Mouse (Mus musculus): ENCODE measurements at regions not wholly inside any gene's neighbourhood (a gene's known extent, or its start where the extent isn't known, plus 50 kb on each side); places are given as distances from the start of the nearest gene placed in this dataset.

- no peaks in the 10 kb centered on the region for H3K27me3 ChIP-seq (replicated peaks; ENCODE audit: low read depth, poor library complexity, severe bottlenecking)
- 42% methylated on average over 3 of the region's 3 CpGs for WGBS
- H3K27ac ChIP-seq (replicated peaks) = peak overlapping the region; percentile 35; the same call in 1 of the 2 replicates
- H3K9me3 ChIP-seq = no peaks in the 10 kb centered on the region
- no peak overlapping the region for H3K4me3 ChIP-seq
- H3K4me1 ChIP-seq = peaks cover 13% of the 10 kb centered on the region
- no peaks in the 10 kb centered on the region for H3K36me3 ChIP-seq (replicated peaks)
- DNase-seq (ENCODE audit: low spot score) = no peak
Measured at GRCm38 (mm10) chr6:140148138-140148537, 106.9 kb upstream of the Plcz1 start.

DNA sequence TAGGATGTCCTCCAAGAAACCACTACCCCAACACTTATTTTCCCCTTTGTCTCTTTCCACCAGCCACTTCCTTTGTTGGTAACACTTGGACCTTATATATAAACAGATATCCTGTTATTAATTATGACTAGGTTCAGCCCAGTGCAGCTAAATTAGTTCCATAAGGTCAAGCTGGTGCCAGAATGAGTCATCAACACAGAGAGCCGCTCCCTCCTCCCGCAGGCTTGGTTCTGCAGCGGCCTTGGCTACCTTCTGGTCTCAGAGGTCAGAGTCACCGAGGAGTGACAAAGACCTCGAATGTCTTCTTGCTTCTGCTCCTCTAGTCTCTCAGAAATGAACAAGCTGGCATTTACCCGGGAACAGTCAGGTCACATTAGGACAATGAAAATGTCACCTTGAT is 106.5 kb upstream of the Plcz1 start:
- H3K9me3 ChIP-seq = no peaks in the 10 kb centered on the region
- H3K36me3 ChIP-seq (replicated peaks) = no peaks in the 10 kb centered on the region
- peaks cover 13% of the 10 kb centered on the region for H3K4me1 ChIP-seq
- H3K27me3 ChIP-seq (replicated peaks; ENCODE audit: low read depth, poor library complexity, severe bottlenecking) = no peaks in the 10 kb centered on the region
- H3K4me3 ChIP-seq = no peak overlapping the region
- H3K27ac ChIP-seq (replicated peaks) = no peak overlapping the region
- DNase-seq (ENCODE audit: low spot score) = peak; percentile 14
- 46% methylated on average over 6 of the region's 6 CpGs for WGBS

DNA sequence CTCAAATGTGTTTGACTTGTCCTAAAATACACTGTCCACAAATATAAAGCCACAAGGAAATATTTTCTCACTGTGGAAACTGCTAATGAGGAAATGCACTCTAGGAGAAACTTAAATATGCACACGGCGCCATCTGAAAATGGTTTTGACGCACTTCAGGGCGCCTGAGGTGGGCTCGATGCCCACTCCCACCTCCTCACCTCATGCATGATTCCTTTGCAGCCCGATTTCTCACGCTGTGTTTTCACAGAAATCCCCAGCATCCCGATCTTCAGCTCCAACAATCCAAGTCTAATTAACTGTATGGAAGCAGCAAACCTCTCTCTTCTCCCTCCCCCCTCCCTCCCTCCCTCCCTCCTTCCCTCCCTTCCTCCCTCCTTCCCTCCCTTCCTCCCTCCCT is 92.5 kb upstream of the Plcz1 start:
- no peaks in the 10 kb centered on the region for H3K9me3 ChIP-seq
- H3K4me3 ChIP-seq = no peak overlapping the region
- no peaks in the 10 kb centered on the region for H3K4me1 ChIP-seq
- H3K27me3 ChIP-seq (replicated peaks; ENCODE audit: low read depth, poor library complexity, severe bottlenecking) = no peaks in the 10 kb centered on the region
- no peak overlapping the region for H3K27ac ChIP-seq (replicated peaks)
- 86% methylated on average over 8 of the region's 8 CpGs for WGBS
- no peaks in the 10 kb centered on the region for H3K36me3 ChIP-seq (replicated peaks)
- DNase-seq (ENCODE audit: low spot score) = no peak

DNA sequence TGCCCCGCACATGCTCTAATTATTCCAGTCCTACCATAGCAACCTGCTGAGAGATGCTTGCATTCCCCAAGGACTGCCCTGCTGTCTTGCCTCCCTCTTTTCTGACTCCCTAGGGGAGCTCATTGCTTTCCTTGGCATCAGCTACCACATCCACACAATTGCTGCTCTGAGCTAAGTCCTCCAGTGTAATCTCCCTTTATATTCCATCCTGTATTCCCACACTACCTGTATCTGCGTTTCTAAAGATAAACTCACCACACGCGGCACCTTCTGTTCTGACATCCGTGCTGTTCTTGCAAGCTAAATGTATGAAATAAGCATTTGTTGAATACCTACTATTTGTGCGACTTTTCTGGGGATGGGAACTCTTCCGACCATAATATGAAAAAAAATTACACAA is 85.4 kb upstream of the Plcz1 start:
- H3K27me3 ChIP-seq (replicated peaks; ENCODE audit: low read depth, poor library complexity, severe bottlenecking) = no peaks in the 10 kb centered on the region
- H3K9me3 ChIP-seq = peaks cover 5% of the 10 kb centered on the region; the same call in 1 of the 2 replicates
- no peak overlapping the region for H3K27ac ChIP-seq (replicated peaks)
- H3K36me3 ChIP-seq (replicated peaks) = no peaks in the 10 kb centered on the region
- WGBS = 91% methylated on average over 7 of the region's 7 CpGs
- no peak overlapping the region for H3K4me3 ChIP-seq
- no peak for DNase-seq (ENCODE audit: low spot score)
- H3K4me1 ChIP-seq = no peaks in the 10 kb centered on the region

GRCm38 (mm10) chr6:140114024-140114423 is 72.8 kb upstream of the Plcz1 start:
- 86% methylated on average over 2 of the region's 2 CpGs for WGBS
- H3K27ac ChIP-seq (replicated peaks) = no peak overlapping the region
- H3K36me3 ChIP-seq (replicated peaks) = no peaks in the 10 kb centered on the region
- no peak for DNase-seq (ENCODE audit: low spot score)
- no peaks in the 10 kb centered on the region for H3K27me3 ChIP-seq (replicated peaks; ENCODE audit: low read depth, poor library complexity, severe bottlenecking)
- no peak overlapping the region for H3K4me3 ChIP-seq
- H3K4me1 ChIP-seq = no peaks in the 10 kb centered on the region
- H3K9me3 ChIP-seq = 0 out of 2 replicates have a peak, but pooled peaks cover 2% of the 10 kb centered on the region

DNA sequence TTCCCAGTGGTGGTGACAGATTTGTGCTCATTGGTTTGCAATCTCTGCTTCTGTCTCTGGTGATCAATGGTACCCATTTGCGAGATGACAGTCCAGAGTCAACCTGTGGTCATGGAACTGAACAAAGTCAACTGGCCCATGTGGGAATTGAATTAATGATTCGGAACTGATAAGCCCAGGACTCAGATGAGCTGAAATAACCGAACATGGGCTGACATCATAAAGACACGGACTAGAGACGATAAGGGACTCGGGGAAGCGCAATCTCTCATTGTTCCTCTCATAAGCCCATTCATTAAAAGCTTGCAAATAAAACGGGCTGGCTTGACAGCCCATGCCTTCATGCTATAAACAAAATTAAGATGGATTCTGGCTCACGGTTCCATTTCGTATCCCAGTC is 70.8 kb upstream of the Plcz1 start:
- DNase-seq (ENCODE audit: low spot score) = no peak
- Histone ChIP-seq H3K36me3 (replicated peaks) (no peaks in the 10 kb centered on the region), H3K4me1 (no peaks in the 10 kb centered on the region), H3K27ac (replicated peaks) (no peak overlapping the region), H3K9me3 (0 out of 2 replicates have a peak, but pooled peaks cover 2% of the 10 kb centered on the region), H3K4me3 (no peak overlapping the region), H3K27me3 (replicated peaks; ENCODE audit: low read depth, poor library complexity, severe bottlenecking) (no peaks in the 10 kb centered on the region)
- 93% methylated on average over 10 of the region's 10 CpGs for WGBS

DNA sequence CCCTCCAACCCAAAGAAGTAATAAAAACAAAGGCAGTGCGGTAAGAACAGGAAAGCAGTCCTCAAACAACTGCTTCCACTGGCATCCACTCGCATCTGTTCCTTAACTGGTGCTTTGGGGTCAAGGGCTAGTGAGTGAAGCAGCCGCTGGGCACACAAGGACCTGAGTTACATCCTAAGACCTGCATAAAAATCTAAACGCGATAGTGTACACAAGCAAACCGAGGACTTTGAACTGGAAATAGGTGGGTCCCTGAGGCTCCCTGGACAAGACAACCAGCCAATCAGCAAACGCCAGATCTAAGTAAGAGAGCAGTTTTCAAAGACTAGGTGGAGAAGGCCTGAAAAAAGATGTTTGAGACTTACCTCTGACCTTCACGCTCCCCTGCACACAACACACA is 66.8 kb upstream of the Plcz1 start:
- no peaks in the 10 kb centered on the region for H3K36me3 ChIP-seq (replicated peaks)
- no peaks in the 10 kb centered on the region for H3K9me3 ChIP-seq
- H3K27me3 ChIP-seq (replicated peaks; ENCODE audit: low read depth, poor library complexity, severe bottlenecking) = no peaks in the 10 kb centered on the region
- H3K4me3 ChIP-seq = no peak overlapping the region
- no peak overlapping the region for H3K27ac ChIP-seq (replicated peaks)
- no peak for DNase-seq (ENCODE audit: low spot score)
- H3K4me1 ChIP-seq = no peaks in the 10 kb centered on the region
- WGBS = 72% methylated on average over 8 of the region's 8 CpGs

DNA sequence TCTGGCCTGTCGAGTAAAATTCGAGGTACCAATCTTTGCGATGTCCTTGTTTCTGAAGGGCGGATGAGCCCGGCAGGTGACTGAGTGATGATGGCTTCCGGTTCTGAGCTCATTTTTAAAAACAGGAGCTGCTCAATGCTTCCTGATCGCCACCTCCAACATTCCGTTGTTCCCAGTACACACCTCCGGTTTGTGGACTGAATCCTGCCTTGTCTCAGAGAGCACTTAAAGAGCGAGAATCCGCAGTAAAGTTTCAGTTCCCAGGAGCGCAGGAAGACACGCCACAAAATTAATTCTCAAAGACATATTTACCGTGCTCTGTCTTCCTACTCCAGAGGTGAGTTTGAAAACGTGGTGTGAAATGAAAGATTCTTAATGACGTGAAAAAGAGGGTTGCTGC is 66.4 kb upstream of the Plcz1 start:
- no peak overlapping the region for H3K27ac ChIP-seq (replicated peaks)
- 90% methylated on average over 16 of the region's 16 CpGs for WGBS
- DNase-seq (ENCODE audit: low spot score) = no peak
- H3K9me3 ChIP-seq = no peaks in the 10 kb centered on the region
- H3K4me1 ChIP-seq = no peaks in the 10 kb centered on the region
- no peaks in the 10 kb centered on the region for H3K27me3 ChIP-seq (replicated peaks; ENCODE audit: low read depth, poor library complexity, severe bottlenecking)
- no peak overlapping the region for H3K4me3 ChIP-seq
- H3K36me3 ChIP-seq (replicated peaks) = no peaks in the 10 kb centered on the region

DNA sequence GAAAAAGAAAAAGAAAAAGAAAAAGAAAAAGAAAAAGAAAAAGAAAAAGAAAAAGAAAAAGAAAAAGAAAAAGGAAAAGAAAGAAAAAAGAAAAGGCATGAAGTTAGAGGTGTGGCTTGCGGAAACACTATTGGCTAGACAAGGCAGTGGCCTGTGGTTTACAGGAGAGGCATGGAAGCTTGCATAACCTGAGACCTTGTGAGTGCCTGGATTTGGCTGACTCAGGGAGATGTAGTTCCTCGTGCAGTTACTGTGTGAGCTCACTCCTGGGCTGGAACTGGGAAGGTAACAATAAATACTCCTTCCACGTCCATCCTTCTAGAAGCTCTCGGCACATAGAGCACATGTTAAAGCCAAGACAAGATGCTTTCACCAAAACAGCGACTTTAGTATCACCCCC is 64.9 kb upstream of the Plcz1 start:
- WGBS = 87% methylated on average over 5 of the region's 5 CpGs
- Histone ChIP-seq H3K9me3 (no peaks in the 10 kb centered on the region), H3K27me3 (replicated peaks; ENCODE audit: low read depth, poor library complexity, severe bottlenecking) (no peaks in the 10 kb centered on the region), H3K36me3 (replicated peaks) (no peaks in the 10 kb centered on the region), H3K27ac (replicated peaks) (no peak overlapping the region), H3K4me1 (no peaks in the 10 kb centered on the region), H3K4me3 (no peak overlapping the region)
- DNase-seq (ENCODE audit: low spot score) = no peak

- WGBS = 86% methylated on average over 6 of the region's 6 CpGs
- H3K4me3 ChIP-seq = no peak overlapping the region
- no peaks in the 10 kb centered on the region for H3K36me3 ChIP-seq (replicated peaks)
- H3K27me3 ChIP-seq (replicated peaks; ENCODE audit: low read depth, poor library complexity, severe bottlenecking) = no peaks in the 10 kb centered on the region
- DNase-seq (ENCODE audit: low spot score) = no peak
- H3K9me3 ChIP-seq = no peaks in the 10 kb centered on the region
- no peak overlapping the region for H3K27ac ChIP-seq (replicated peaks)
- H3K4me1 ChIP-seq = no peaks in the 10 kb centered on the region
Measured at GRCm38 (mm10) chr6:140102043-140102442, 60.8 kb upstream of the Plcz1 start.

DNA sequence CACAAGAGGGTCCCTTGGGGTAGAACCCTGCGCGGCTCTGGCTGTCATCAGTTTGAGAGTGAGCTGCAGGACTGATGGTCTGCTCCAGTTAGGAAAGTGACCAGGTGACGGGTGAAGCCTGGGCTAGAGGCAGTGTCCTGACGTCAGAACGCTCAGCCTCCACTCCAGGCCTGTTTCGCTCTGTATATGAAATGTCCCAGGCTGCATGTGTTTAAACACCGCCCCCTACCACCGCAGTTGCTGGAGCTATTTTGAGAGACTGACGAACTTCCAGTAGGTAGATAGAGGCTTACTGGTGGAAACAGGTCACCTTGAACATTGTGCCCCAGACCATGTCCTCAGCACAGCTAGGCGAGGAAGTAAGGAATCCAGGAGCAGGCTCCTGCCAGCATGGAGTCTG is 54.2 kb upstream of the Plcz1 start:
- Histone ChIP-seq H3K4me1 (peaks cover 7% of the 10 kb centered on the region), H3K27ac (replicated peaks) (no peak overlapping the region), H3K4me3 (no peak overlapping the region), H3K27me3 (replicated peaks; ENCODE audit: low read depth, poor library complexity, severe bottlenecking) (no peaks in the 10 kb centered on the region), H3K9me3 (no peaks in the 10 kb centered on the region), H3K36me3 (replicated peaks) (no peaks in the 10 kb centered on the region)
- WGBS = 75% methylated on average over 10 of the region's 10 CpGs
- DNase-seq (ENCODE audit: low spot score) = peak; percentile 32

Data from embryonic facial prominence, embryonic 10.5 days (tissue).